Comparison of ENCODE assay signal across 9 mouse cellular contexts in genomic region chr11:99430670-99431069, GRCm38 (mm10). TPM values are rescaled to one million over a fixed set of nuclear protein-coding genes. Genes with fewer than 3 reads are reported as not detected.
DNase-seq lines count a peak whose midpoint lies in the region; ATAC-seq and TF ChIP-seq lines count a peak whose summit lies in the region.
"Had no signal": no experiment of that assay in that cellular context is flagged by ENCODE, and none has a peak within 500 bp of the region (broad histone marks: within the 10 kb centered on the region; RNA-seq: fewer than 3 reads in every experiment).

No protein-coding gene starts in this region.

- WGBS in midbrain, postnatal 0 days = 37% methylated on average over 12 of the region's 12 CpGs
- whole genome bisulfite sequencing in midbrain, embryonic 15.5 days = 35% methylated on average over 12 of the region's 12 CpGs
- whole genome bisulfite sequencing in heart, embryonic 12.5 days = 49% methylated on average over 12 of the region's 12 CpGs

- no peaks in the 10 kb centered on the region for H3K9me3 ChIP-seq in midbrain, postnatal 0 days (ENCODE audit: low read length)
- no peaks in the 10 kb centered on the region for H3K9me3 ChIP-seq in midbrain, embryonic 15.5 days
- no peaks in the 10 kb centered on the region for H3K9me3 ChIP-seq in heart, embryonic 12.5 days (replicated peaks)

- no peak overlapping the region for H3K4me3 ChIP-seq in gastrocnemius, adult 2 months
- H3K4me3 ChIP-seq in midbrain, postnatal 0 days (ENCODE audit: low read depth, low read length) = no peak overlapping the region
- no peak overlapping the region for H3K4me3 ChIP-seq in midbrain, embryonic 15.5 days
- H3K4me3 ChIP-seq in heart, embryonic 12.5 days = no peak overlapping the region

- H3K9ac ChIP-seq in midbrain, postnatal 0 days (replicated peaks; ENCODE audit: low read length, poor library complexity, severe bottlenecking) = no peak overlapping the region
- H3K9ac ChIP-seq in midbrain, embryonic 15.5 days = no peak overlapping the region
- no peak overlapping the region for H3K9ac ChIP-seq in heart, embryonic 12.5 days

- no peaks in the 10 kb centered on the region for H3K36me3 ChIP-seq in midbrain, postnatal 0 days (ENCODE audit: insufficient read depth, low read length)
- no peaks in the 10 kb centered on the region for H3K36me3 ChIP-seq in midbrain, embryonic 15.5 days (replicated peaks)
- no peaks in the 10 kb centered on the region for H3K36me3 ChIP-seq in heart, embryonic 12.5 days

- intact Hi-C loops in gastrocnemius, adult 2 months (cut with DNase I) = no loop called here
- intact Hi-C loops in gastrocnemius, postnatal 14 days (cut with DNase I; ENCODE audit: low total_unique reads) = no loop called here

- peak; percentile 19 for DNase-seq in gastrocnemius, adult 2 months
- no peak for DNase-seq in gastrocnemius, postnatal 25 days
- peak; percentile 79 for DNase-seq in midbrain, postnatal 0 days (ENCODE audit: low spot score)
- DNase-seq in cerebellum, postnatal 14 days = peak; percentile 41 to 70
- peak; percentile 91 for DNase-seq in retina, postnatal 1 day
- no peak for DNase-seq in gastrocnemius, postnatal 14 days

- no peak overlapping the region for H3K4me2 ChIP-seq in midbrain, postnatal 0 days (ENCODE audit: low read depth, low read length, poor library complexity, severe bottlenecking)
- H3K4me2 ChIP-seq in midbrain, embryonic 15.5 days = no peak overlapping the region
- no peak overlapping the region for H3K4me2 ChIP-seq in heart, embryonic 12.5 days

- no peak for TF ChIP-seq CTCF in gastrocnemius, adult 2 months (IDR thresholded peaks at IDR 0.05)
- TF ChIP-seq CTCF in midbrain, postnatal 0 days (IDR thresholded peaks at IDR 0.05) = peak; percentile 52

- no peak overlapping the region for H3K27ac ChIP-seq in gastrocnemius, adult 2 months
- H3K27ac ChIP-seq in midbrain, postnatal 0 days (ENCODE audit: low read depth, low read length) = no peak overlapping the region
- H3K27ac ChIP-seq in midbrain, embryonic 15.5 days = no peak overlapping the region
- no peak overlapping the region for H3K27ac ChIP-seq in heart, embryonic 12.5 days (ENCODE audit: poor library complexity, severe bottlenecking)

- 0 out of 2 replicates have a peak, but pooled peaks have one; percentile 38 for ATAC-seq in midbrain, postnatal 0 days (ENCODE audit: low FRiP score)
- no peak for ATAC-seq in midbrain, embryonic 15.5 days (replicated peaks)
- no peak for ATAC-seq in heart, embryonic 12.5 days (ENCODE audit: insufficient number of reproducible peaks, low FRiP score)

- no peaks in the 10 kb centered on the region for H3K27me3 ChIP-seq in midbrain, postnatal 0 days (ENCODE audit: insufficient read depth, low read length)
- no peaks in the 10 kb centered on the region for H3K27me3 ChIP-seq in midbrain, embryonic 15.5 days (replicated peaks)
- H3K27me3 ChIP-seq in heart, embryonic 12.5 days (replicated peaks) = no peaks in the 10 kb centered on the region; the same call in 1 of the 2 replicates

- H3K4me1 ChIP-seq in midbrain, postnatal 0 days (ENCODE audit: insufficient read depth, low read length) = no peaks in the 10 kb centered on the region
- H3K4me1 ChIP-seq in midbrain, embryonic 15.5 days = no peaks in the 10 kb centered on the region
- no peaks in the 10 kb centered on the region for H3K4me1 ChIP-seq in heart, embryonic 12.5 days (replicated peaks)

RNA-seq across cellular contexts. Expression of gene Krt20, which starts 7.3 kb away (rescaled TPM):
- total RNA-seq in gastrocnemius, adult 2 months (2021) = not detected
- not detected for total RNA-seq in gastrocnemius, postnatal 25 days (2021)
- total RNA-seq in midbrain, postnatal 0 days (2014; rRNA removed) = not detected in 2 replicates
- 0.13 and 0.36 TPM in 2 replicates for polyA plus RNA-seq in midbrain, postnatal 0 days (2015; fragmentation: Nextera tagmentation; extraction: Ambion mirVana)
- polyA plus RNA-seq in midbrain, embryonic 15.5 days (2015; fragmentation: Nextera tagmentation; extraction: Ambion mirVana) = 0.19 and 0.20 TPM in 2 replicates
- under 1 TPM; 0.27 TPM for total RNA-seq in gastrocnemius, postnatal 14 days (2021)
- 3.6 and 4.1 TPM in 2 replicates for polyA plus RNA-seq in heart, embryonic 12.5 days (2016; fragmentation: Nextera tagmentation; extraction: Ambion mirVana)

RNA-seq across cellular contexts. Expression of gene Krt12, which starts 8.6 kb away (rescaled TPM):
- not detected for total RNA-seq in gastrocnemius, adult 2 months (2021)
- not detected for total RNA-seq in gastrocnemius, postnatal 25 days (2021)
- 2.0 TPM in 1 of 2 replicates, not detected in the other for total RNA-seq in midbrain, postnatal 0 days (2014; rRNA removed)
- polyA plus RNA-seq in midbrain, postnatal 0 days (2015; fragmentation: Nextera tagmentation; extraction: Ambion mirVana) = 0.21 and 0.31 TPM in 2 replicates
- 0.14 and 0.23 TPM in 2 replicates for polyA plus RNA-seq in midbrain, embryonic 15.5 days (2015; fragmentation: Nextera tagmentation; extraction: Ambion mirVana)
- total RNA-seq in gastrocnemius, postnatal 14 days (2021) = not detected
- polyA plus RNA-seq in heart, embryonic 12.5 days (2016; fragmentation: Nextera tagmentation; extraction: Ambion mirVana) = not detected in 2 replicates
- polyA plus RNA-seq: heart, embryonic 16.5 days had no signal

RNA-seq across cellular contexts. Expression of gene Krt10, which starts 41.5 kb away (rescaled TPM):
- total RNA-seq in gastrocnemius, adult 2 months (2021) = 1 to 10 TPM; 3.7 TPM
- 1 to 10 TPM; 4.0 to 5.5 TPM for total RNA-seq in gastrocnemius, postnatal 25 days (2021)
- 6.7 and 18.3 TPM in 2 replicates for total RNA-seq in midbrain, postnatal 0 days (2014; rRNA removed)
- polyA plus RNA-seq in midbrain, postnatal 0 days (2015; fragmentation: Nextera tagmentation; extraction: Ambion mirVana) = 35.7 and 39.2 TPM in 2 replicates
- 24.4 and 25.0 TPM in 2 replicates for polyA plus RNA-seq in midbrain, embryonic 15.5 days (2015; fragmentation: Nextera tagmentation; extraction: Ambion mirVana)
- total RNA-seq in gastrocnemius, postnatal 14 days (2021) = 1 to 10 TPM; 4.5 to 5.7 TPM
- 16.6 and 18.8 TPM in 2 replicates for polyA plus RNA-seq in heart, embryonic 12.5 days (2016; fragmentation: Nextera tagmentation; extraction: Ambion mirVana)

RNA-seq across cellular contexts. Expression of gene Krt28, which starts 56.0 kb away (rescaled TPM):
- not detected for total RNA-seq in gastrocnemius, adult 2 months (2021)
- not detected for total RNA-seq in gastrocnemius, postnatal 25 days (2021)
- 0.93 TPM in 1 of 2 replicates, not detected in the other for total RNA-seq in midbrain, postnatal 0 days (2014; rRNA removed)
- polyA plus RNA-seq in midbrain, postnatal 0 days (2015; fragmentation: Nextera tagmentation; extraction: Ambion mirVana) = 0.33 and 0.66 TPM in 2 replicates
- 0.21 and 0.45 TPM in 2 replicates for polyA plus RNA-seq in midbrain, embryonic 15.5 days (2015; fragmentation: Nextera tagmentation; extraction: Ambion mirVana)
- not detected for total RNA-seq in gastrocnemius, postnatal 14 days (2021)
- polyA plus RNA-seq in heart, embryonic 12.5 days (2016; fragmentation: Nextera tagmentation; extraction: Ambion mirVana) = 0.12 and 0.20 TPM in 2 replicates
- polyA plus RNA-seq: heart, embryonic 16.5 days had no signal

Comparison
In these comparisons a context has a peak if more than half of its experiments do, and no peak if none do; other contexts are left out.
1. DNase-seq: peak in gastrocnemius, adult 2 months (single experiment), midbrain, postnatal 0 days (single experiment), cerebellum, postnatal 14 days (2 of 2) and retina, postnatal 1 day (single experiment); none in gastrocnemius, postnatal 25 days (single experiment) and gastrocnemius, postnatal 14 days (single experiment).